ENCODE assay signal across 18 mouse cellular contexts in the genomic region with DNA sequence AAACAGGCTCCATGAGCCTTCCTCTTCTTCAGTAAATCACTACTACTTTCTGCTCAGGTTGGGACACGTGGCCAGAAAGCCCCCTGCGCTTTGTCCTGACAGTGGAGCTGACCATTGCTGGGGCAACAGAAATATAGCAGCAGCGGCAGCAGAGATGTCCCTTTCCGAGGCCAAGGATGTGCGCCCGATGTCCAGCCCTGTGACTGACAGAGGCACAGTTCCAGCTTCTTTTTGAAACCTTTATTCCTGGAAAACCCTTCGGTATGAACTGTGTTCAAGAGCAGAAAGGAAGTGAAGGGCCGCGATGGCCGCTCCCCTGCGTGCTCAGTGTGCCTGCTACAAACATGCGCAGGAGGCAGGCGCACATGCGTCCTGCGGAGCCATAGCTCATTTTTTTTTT. TPM values are rescaled to one million over a fixed set of nuclear protein-coding genes. Genes with fewer than 3 reads are reported as not detected.
DNase-seq lines count a peak whose midpoint lies in the region; ATAC-seq and TF ChIP-seq lines count a peak whose summit lies in the region.
"Had no signal": no experiment of that assay in that cellular context is flagged by ENCODE, and none has a peak within 500 bp of the region (broad histone marks: within the 10 kb centered on the region; RNA-seq: fewer than 3 reads in every experiment).

No protein-coding gene starts in this region.

- H3K4me3 ChIP-seq in lung, embryonic 14.5 days (ENCODE audit: low read depth, low read length) = no peak overlapping the region
- H3K4me3 ChIP-seq: forebrain, embryonic 13.5 days; heart, adult 2 months; limb, embryonic 13.5 days had no signal

- no peak overlapping the region for H3K4me2 ChIP-seq in lung, embryonic 14.5 days
- H3K4me2 ChIP-seq: forebrain, embryonic 13.5 days; limb, embryonic 13.5 days; midbrain, embryonic 11.5 days had no signal

- peak; percentile 55 for DNase-seq in heart, adult 11 months
- no peak for DNase-seq in heart, postnatal 4 days
- DNase-seq in lung, embryonic 14.5 days = no peak
- no peak for DNase-seq in lung, postnatal 25 days (ENCODE audit: low spot score)
- DNase-seq in brain, adult 2 months (ENCODE audit: low read depth, low spot score) = peak; percentile 32
- DNase-seq in cerebellum, postnatal 25 days = peak; percentile 56 to 58
- no peak for DNase-seq in frontal cortex, postnatal 14 days (ENCODE audit: low spot score in 2 of 2)
- DNase-seq: adrenal gland, adult 2 months; gastrocnemius, postnatal 14 days; heart, adult 2 months; heart, postnatal 36 days; lung, postnatal 4 days; thymus, postnatal 25 days had no signal

- H3K4me1 ChIP-seq in lung, embryonic 14.5 days (ENCODE audit: insufficient read depth) = peaks cover 21% of the 10 kb centered on the region

- no peaks in the 10 kb centered on the region for H3K9me3 ChIP-seq in lung, embryonic 14.5 days (ENCODE audit: low read depth, low read length)
- H3K9me3 ChIP-seq: forebrain, embryonic 13.5 days; limb, embryonic 13.5 days had no signal

- H3K27ac ChIP-seq in lung, embryonic 14.5 days (ENCODE audit: low read depth) = peak overlapping the region; percentile 60; the same call in 1 of the 2 replicates
- H3K27ac ChIP-seq: forebrain, embryonic 13.5 days; heart, adult 2 months; limb, embryonic 13.5 days; liver, embryonic 14.5 days had no signal

- WGBS in lung, embryonic 14.5 days = 86% methylated on average over 15 of the region's 15 CpGs

- TF ChIP-seq CTCF in lung, embryonic 14.5 days (IDR thresholded peaks at IDR 0.05; ENCODE audit: low read depth) = no peak

- no peak for ATAC-seq in lung, embryonic 14.5 days (ENCODE audit: insufficient read depth)
- ATAC-seq: intestine, postnatal 0 days had no signal

- no peaks in the 10 kb centered on the region for H3K27me3 ChIP-seq in lung, embryonic 14.5 days (ENCODE audit: insufficient read depth, low read length)
- H3K27me3 ChIP-seq: forebrain, embryonic 13.5 days; limb, embryonic 13.5 days had no signal

- H3K36me3 ChIP-seq in lung, embryonic 14.5 days (ENCODE audit: insufficient read depth) = no peaks in the 10 kb centered on the region
- H3K36me3 ChIP-seq: limb, embryonic 13.5 days had no signal

- no peak overlapping the region for H3K9ac ChIP-seq in lung, embryonic 14.5 days
- H3K9ac ChIP-seq: limb, embryonic 13.5 days; liver, embryonic 14.5 days had no signal

RNA-seq across cellular contexts. Expression of gene Ppp1r21, which starts 24.0 kb away (rescaled TPM):
- total RNA-seq in heart, postnatal 4 days (2021) = 10 to 100 TPM; 11.5 to 16.7 TPM
- 26.4 and 28.7 TPM in 2 replicates for polyA plus RNA-seq in lung, embryonic 14.5 days (2014; fragmentation: Nextera tagmentation; extraction: Ambion mirVana)

Comparison
In these comparisons a context has a peak if more than half of its experiments do, and no peak if none do; other contexts are left out.
1. DNase-seq: peak in heart, adult 11 months (single experiment), brain, adult 2 months (single experiment) and cerebellum, postnatal 25 days (2 of 2); none in heart, postnatal 4 days (single experiment), lung, embryonic 14.5 days (single experiment), lung, postnatal 25 days (single experiment) and frontal cortex, postnatal 14 days (0 of 2).